Mouse (Mus musculus) MEL (cell line): Measurements from ENCODE around the gene Mitf. TPM values are rescaled to one million over a fixed set of nuclear protein-coding genes. Genes with fewer than 3 reads are reported as not detected.

Experiments used
- DNase-seq: peaks from one replicate; pipeline ENCODE4 v3.0.0; 2011; ENCODE audit warnings: low read depth, low spot score
- H3K27ac ChIP-seq: 2 replicates; pipeline ENCODE4 v1.5.1; 2012; ENCODE audit warnings: low read depth, mild to moderate bottlenecking, control low read depth, low read length, moderate library complexity; ENCODE audit not compliant: control insufficient read depth
- H3K27me3 ChIP-seq, 2 experiments: fragments of 150-350 bp in 1 of 2; sonication (generic) in 1 of 2; 2 replicates each; pipeline ENCODE4 v1.6.1; 2012; ENCODE audit warnings: low read length in 2 of 2, mild to moderate bottlenecking in 2 of 2, improper control_type of control experiment in 1 of 2, moderate library complexity in 1 of 2; ENCODE audit not compliant: insufficient read depth in 2 of 2, control insufficient read depth in 1 of 2
- H3K36me3 ChIP-seq, 2 experiments: 2 replicates each; pipeline ENCODE4 v1.6.1; 2012 to 2014; ENCODE audit warnings: low read length in 2 of 2, improper control_type of control experiment in 1 of 2, inconsistent platforms in 1 of 2, mild to moderate bottlenecking in 1 of 2; ENCODE audit not compliant: insufficient read depth in 2 of 2, control insufficient read depth in 1 of 2
- H3K4me1 ChIP-seq, 2 experiments: fragments of 150-350 bp in 1 of 2; sonication (generic) in 1 of 2; 2 replicates each; pipeline ENCODE4 v1.6.1; 2012; ENCODE audit warnings: low read length in 2 of 2, improper control_type of control experiment in 1 of 2, mild to moderate bottlenecking in 1 of 2; ENCODE audit not compliant: insufficient read depth in 2 of 2, control insufficient read depth in 1 of 2
- H3K4me3 ChIP-seq, 2 experiments: fragments of 150-350 bp in 1 of 2; sonication (generic) in 1 of 2; 2 replicates each; pipeline ENCODE4 v1.5.1; 2012; ENCODE audit warnings: low read depth in 2 of 2, low read length in 2 of 2, mild to moderate bottlenecking in 2 of 2, moderate library complexity in 2 of 2, control low read depth in 1 of 2, improper control_type of control experiment in 1 of 2; ENCODE audit not compliant: control insufficient read depth in 1 of 2, insufficient read depth in 1 of 2
- H3K79me2 ChIP-seq: 2 replicates; pipeline ENCODE4 v1.6.1; 2012; ENCODE audit warnings: mild to moderate bottlenecking, low read length, moderate library complexity; ENCODE audit not compliant: control insufficient read depth, poor library complexity, insufficient read depth
- H3K9ac ChIP-seq: 2 replicates; pipeline ENCODE4 v1.6.1; 2012; ENCODE audit warnings: low read depth, mild to moderate bottlenecking, control low read depth, low read length, moderate library complexity; ENCODE audit not compliant: control insufficient read depth, poor library complexity, severe bottlenecking
- H3K9me3 ChIP-seq: fragments of 150-350 bp; sonication (generic); replicated peaks from 2 replicates; pipeline ENCODE4 v1.6.1; 2012; ENCODE audit warnings: mild to moderate bottlenecking, low read length, improper control_type of control experiment, moderate library complexity; ENCODE audit not compliant: insufficient read depth
- BHLHE40 ChIP-seq: IDR thresholded peaks from 2 replicates; pipeline ENCODE4 v1.6.1; 2012; ENCODE audit warnings: low read depth, mild to moderate bottlenecking, inconsistent platforms, low read length, improper control_type of control experiment, borderline replicate concordance
- CTCF ChIP-seq, 3 experiments: IDR thresholded peaks in 2 of 3; conservative IDR thresholded peaks in 1 of 3; 2 replicates each; pipeline ENCODE4 v1.5.1; 2011 to 2012; ENCODE audit warnings: low read length in 3 of 3, low read depth in 2 of 3, mild to moderate bottlenecking in 2 of 3, improper control_type of control experiment in 1 of 3, inconsistent platforms in 1 of 3, mixed read lengths in 1 of 3, moderate library complexity in 1 of 3; ENCODE audit not compliant: control insufficient read depth in 1 of 3, insufficient read depth in 1 of 3, poor library complexity in 1 of 3, severe bottlenecking in 1 of 3
- ELF1 ChIP-seq: IDR thresholded peaks from 2 replicates; pipeline ENCODE4 v1.6.1; 2014; ENCODE audit warnings: low read depth, mild to moderate bottlenecking, inconsistent platforms, low read length, improper control_type of control experiment, moderate library complexity
- EP300 ChIP-seq, 2 experiments: IDR thresholded peaks; 2 replicates each; pipeline ENCODE4 v1.6.1; 2011; ENCODE audit warnings: improper control_type of control experiment in 2 of 2, low read length in 2 of 2, low read depth in 1 of 2, mild to moderate bottlenecking in 1 of 2
- GABPA ChIP-seq: IDR thresholded peaks from 2 replicates; pipeline ENCODE4 v1.6.1; 2012; ENCODE audit warnings: low read depth, mild to moderate bottlenecking, inconsistent platforms, low read length, improper control_type of control experiment, moderate library complexity
- GATA1 ChIP-seq: IDR thresholded peaks from 2 replicates; pipeline ENCODE4 v1.6.1; 2011; ENCODE audit warnings: low read depth, low read length, improper control_type of control experiment
- HCFC1 ChIP-seq: IDR thresholded peaks from 2 replicates; pipeline ENCODE4 v1.6.1; 2012; ENCODE audit warnings: low read depth, mild to moderate bottlenecking, inconsistent platforms, low read length, improper control_type of control experiment, moderate library complexity
- JUND ChIP-seq: IDR thresholded peaks from 2 replicates; pipeline ENCODE4 v1.6.1; 2011; ENCODE audit warnings: low read depth, mild to moderate bottlenecking, improper control_type of control experiment, low read length
- KAT2A ChIP-seq: conservative IDR thresholded peaks from 2 replicates; pipeline ENCODE4 v1.6.1; 2012; ENCODE audit warnings: low read depth, low read length, improper control_type of control experiment, inconsistent platforms
- MAFK ChIP-seq: IDR thresholded peaks from 2 replicates; pipeline ENCODE4 v1.6.1; 2011; ENCODE audit warnings: low read depth, mild to moderate bottlenecking, low read length, improper control_type of control experiment, borderline replicate concordance
- MAX ChIP-seq: IDR thresholded peaks from 2 replicates; pipeline ENCODE4 v1.6.1; 2011; ENCODE audit warnings: low read length, improper control_type of control experiment
- MAZ ChIP-seq: IDR thresholded peaks from 2 replicates; pipeline ENCODE4 v1.6.1; 2012; ENCODE audit warnings: low read depth, mild to moderate bottlenecking, inconsistent platforms, low read length, improper control_type of control experiment
- MEF2A ChIP-seq: IDR thresholded peaks from 2 replicates; pipeline ENCODE4 v1.6.1; 2014; ENCODE audit warnings: low read depth, mild to moderate bottlenecking, inconsistent platforms, low read length, improper control_type of control experiment; ENCODE audit not compliant: poor library complexity, insufficient replicate concordance, severe bottlenecking; ENCODE audit errors: extremely low read depth
- MXI1 ChIP-seq: IDR thresholded peaks from 2 replicates; pipeline ENCODE4 v1.6.1; 2011; ENCODE audit warnings: mild to moderate bottlenecking, low read depth, low read length, improper control_type of control experiment
- MYB ChIP-seq: IDR thresholded peaks from 2 replicates; pipeline ENCODE4 v1.6.1; 2011; ENCODE audit warnings: mild to moderate bottlenecking, low read depth, low read length, improper control_type of control experiment
- MYC ChIP-seq: IDR thresholded peaks from 2 replicates; pipeline ENCODE4 v1.6.1; 2011; ENCODE audit warnings: low read depth, mild to moderate bottlenecking, low read length, improper control_type of control experiment, moderate library complexity
- POLR2AphosphoS2 ChIP-seq: IDR thresholded peaks from 2 replicates; pipeline ENCODE4 v1.6.1; 2011; ENCODE audit warnings: low read length, improper control_type of control experiment
- POLR2AphosphoS5 ChIP-seq: IDR thresholded peaks from 2 replicates; pipeline ENCODE4 v1.6.1; 2012; ENCODE audit warnings: low read depth, borderline replicate concordance, mild to moderate bottlenecking, inconsistent platforms, low read length, moderate library complexity, mixed read lengths
- RAD21 ChIP-seq: IDR thresholded peaks from 2 replicates; pipeline ENCODE4 v1.6.1; 2011; ENCODE audit warnings: mild to moderate bottlenecking, low read depth, low read length, improper control_type of control experiment
- RCOR1 ChIP-seq: IDR thresholded peaks from 2 replicates; pipeline ENCODE4 v1.6.1; 2012; ENCODE audit warnings: low read depth, mild to moderate bottlenecking, inconsistent platforms, low read length, improper control_type of control experiment
- SMC3 ChIP-seq: IDR thresholded peaks from 2 replicates; pipeline ENCODE4 v1.6.1; 2011; ENCODE audit warnings: low read depth, low read length, improper control_type of control experiment
- TBP ChIP-seq: IDR thresholded peaks from 2 replicates; pipeline ENCODE4 v1.8.0; 2011; ENCODE audit warnings: low read depth, low read length, improper control_type of control experiment
- TCF12 ChIP-seq: IDR thresholded peaks from 2 replicates; pipeline ENCODE4 v1.6.1; 2014; ENCODE audit warnings: low read depth, mild to moderate bottlenecking, inconsistent platforms, low read length, improper control_type of control experiment, moderate library complexity
- UBTF ChIP-seq: IDR thresholded peaks from 2 replicates; pipeline ENCODE4 v1.6.1; 2012; ENCODE audit warnings: low read depth, mild to moderate bottlenecking, inconsistent platforms, low read length, improper control_type of control experiment, moderate library complexity, borderline replicate concordance; ENCODE audit not compliant: insufficient read depth
- USF1 ChIP-seq: IDR thresholded peaks from 2 replicates; pipeline ENCODE4 v1.6.1; 2014; ENCODE audit warnings: low read depth, mild to moderate bottlenecking, inconsistent platforms, low read length, improper control_type of control experiment, moderate library complexity
- USF2 ChIP-seq, 2 experiments: IDR thresholded peaks; 2 replicates each; pipeline ENCODE4 v1.6.1; 2011 to 2012; ENCODE audit warnings: improper control_type of control experiment in 2 of 2, low read length in 2 of 2, borderline replicate concordance in 1 of 2, inconsistent platforms in 1 of 2, low read depth in 1 of 2, mild to moderate bottlenecking in 1 of 2; ENCODE audit not compliant: insufficient read depth in 1 of 2
- ZC3H11A ChIP-seq: IDR thresholded peaks from 2 replicates; pipeline ENCODE4 v1.6.1; 2012; ENCODE audit warnings: low read depth, mild to moderate bottlenecking, inconsistent platforms, low read length, improper control_type of control experiment
- ZKSCAN1 ChIP-seq: IDR thresholded peaks from 2 replicates; pipeline ENCODE4 v1.6.1; 2012; ENCODE audit warnings: low read depth, mild to moderate bottlenecking, inconsistent platforms, low read length, improper control_type of control experiment, moderate library complexity
- ZMIZ1 ChIP-seq: IDR thresholded peaks from 2 replicates; pipeline ENCODE4 v1.6.1; 2012; ENCODE audit warnings: low read depth, mild to moderate bottlenecking, inconsistent platforms, low read length, improper control_type of control experiment, moderate library complexity
- ZNF384 ChIP-seq: IDR thresholded peaks from 2 replicates; pipeline ENCODE4 v1.6.1; 2012; ENCODE audit warnings: low read depth, mild to moderate bottlenecking, inconsistent platforms, low read length, improper control_type of control experiment
- polyA plus RNA-seq, 2 experiments: library from polyadenylated mRNA; stranded (reverse) in 1 of 2; unstranded in 1 of 2; fragments of >175 nt in 1 of 2; fragments of >200 nt in 1 of 2; gene quantifications; 2 replicates each; pipeline versions ENCODE4 v1.2.1 to v1.2.4; 2012; ENCODE audit warnings: low replicate concordance in 2 of 2, low read depth in 1 of 2; ENCODE audit not compliant: insufficient read length in 2 of 2, insufficient read depth in 1 of 2, missing spikeins in 1 of 2
- total RNA-seq: library from RNA; depleted of rRNA; stranded (reverse); fragments of 300-350 nt; gene quantifications from 2 replicates; pipeline ENCODE4 v1.2.3, GENCODE M21; 2012

Mitf gene
- total and polyA plus RNA-seq, 3 experiments: 1.8 to 2.1 TPM; not detected in 1

DNA sequence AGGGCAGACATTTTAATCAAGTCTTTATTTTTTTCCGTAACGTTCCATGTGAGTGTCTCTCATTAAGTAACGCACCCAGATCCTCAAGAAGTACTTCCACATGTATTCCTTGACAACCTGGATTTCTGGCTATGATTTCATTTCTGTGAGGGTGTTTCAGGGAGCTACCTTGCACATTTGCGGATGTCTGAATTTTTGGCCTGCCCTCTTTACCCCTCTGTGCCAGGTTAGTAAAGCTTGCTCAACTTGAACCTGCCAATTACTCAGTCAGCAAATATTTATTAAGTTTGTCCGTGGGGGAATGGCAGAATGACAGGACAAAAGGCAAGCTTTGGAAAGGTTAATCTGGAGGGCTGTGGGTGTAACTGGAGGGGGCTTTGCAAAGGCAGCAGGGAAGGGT, 86.7 kb downstream of the Mitf start:
- peaks cover 6 to 12% of the 10 kb centered on the region in 2 experiments for H3K4me1 ChIP-seq
- no peak for TF ChIP-seq MEF2A
- TF ChIP-seq RAD21: no peak
- TF ChIP-seq MAFK: no peak
- no peak for TF ChIP-seq JUND
- TF ChIP-seq ELF1: no peak
- TF ChIP-seq GABPA: no peak
- no peak for TF ChIP-seq SMC3
- TF ChIP-seq POLR2AphosphoS5: no peak
- TF ChIP-seq EP300 (IDR thresholded peaks at IDR 0.05; ENCODE audit: low read depth in 1 of 2, low read length in 2 of 2): no peak
- no peak for TF ChIP-seq MYC
- TF ChIP-seq MXI1: no peak
- TF ChIP-seq RCOR1: no peak
- TF ChIP-seq ZMIZ1: no peak
- TF ChIP-seq UBTF: no peak
- no peak for TF ChIP-seq BHLHE40
- TF ChIP-seq KAT2A: no peak
- no peak for TF ChIP-seq MAX
- TF ChIP-seq USF2 (IDR thresholded peaks at IDR 0.05; ENCODE audit: borderline replicate concordance in 1 of 2, insufficient read depth in 1 of 2, low read depth in 1 of 2, low read length in 2 of 2): no peak
- no peak for TF ChIP-seq TCF12
- TF ChIP-seq POLR2AphosphoS2: no peak
- no peak for DNase-seq
- H3K9me3 ChIP-seq: no peaks in the 10 kb centered on the region
- H3K36me3 ChIP-seq: peaks cover 0 to 28% of the 10 kb centered on the region in 2 experiments; a peak in 2 of 4 replicates
- H3K79me2 ChIP-seq: no peaks in the 10 kb centered on the region
- H3K4me3 ChIP-seq: no peak overlapping the region
- no peak overlapping the region for H3K9ac ChIP-seq
- no peak overlapping the region for H3K27ac ChIP-seq
- H3K27me3 ChIP-seq: no peaks in the 10 kb centered on the region

DNA sequence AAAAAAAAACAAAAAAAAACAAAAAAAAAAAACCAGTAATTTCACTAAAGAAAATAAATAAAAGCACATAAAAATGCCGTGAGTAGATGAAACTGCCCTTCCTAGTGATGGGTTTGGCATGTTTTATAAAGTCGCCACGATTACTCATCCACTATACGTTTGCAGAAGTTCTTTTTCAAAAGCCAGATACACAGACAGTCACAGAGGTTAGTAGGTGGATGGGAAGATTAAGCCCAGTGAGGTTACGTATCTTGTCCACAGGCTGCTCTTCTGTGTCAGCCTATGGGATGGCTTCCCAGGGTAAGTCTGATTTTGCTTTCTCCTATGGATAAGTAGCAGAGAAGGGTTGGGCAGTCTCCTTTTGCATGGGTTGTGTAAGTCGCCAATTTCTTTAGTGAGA, 90.3 kb downstream of the Mitf start:
- peak overlapping the region; percentile 70 for H3K27ac ChIP-seq
- H3K79me2 ChIP-seq: no peaks in the 10 kb centered on the region
- no peaks in the 10 kb centered on the region for H3K9me3 ChIP-seq
- DNase-seq: peak; percentile 86
- peak overlapping the region; percentile 30 for H3K9ac ChIP-seq
- peak overlapping the region; percentile 33 to 39 for H3K4me3 ChIP-seq
- H3K4me1 ChIP-seq: peaks cover 3 to 22% of the 10 kb centered on the region in 2 experiments
- H3K36me3 ChIP-seq: peaks cover 0 to 25% of the 10 kb centered on the region in 2 experiments; a peak in 2 of 4 replicates
- no peaks in the 10 kb centered on the region for H3K27me3 ChIP-seq
- TF ChIP-seq HCFC1 (no peak), USF1 (no peak), CTCF (IDR thresholded peaks at IDR 0.05 in 2 of 3, conservative IDR thresholded peaks at IDR 0.05 in 1 of 3; ENCODE audit: control insufficient read depth in 1 of 3, insufficient read depth in 1 of 3, low read depth in 2 of 3, low read length in 3 of 3, poor library complexity in 1 of 3, severe bottlenecking in 1 of 3) (no peak), GABPA (no peak), MAX (0 out of 2 replicates have a peak, but pooled peaks have one; percentile 25), MYB (no peak), RCOR1 (peak; percentile 48), USF2 (IDR thresholded peaks at IDR 0.05; ENCODE audit: borderline replicate concordance in 1 of 2, insufficient read depth in 1 of 2, low read depth in 1 of 2, low read length in 2 of 2) (no peak), GATA1 (peak; percentile 52), BHLHE40 (no peak), KAT2A (no peak), EP300 (IDR thresholded peaks at IDR 0.05; ENCODE audit: low read depth in 1 of 2, low read length in 2 of 2) (peak; percentile 59 to 70), POLR2AphosphoS2 (no peak), MYC (peak; percentile 36; the same call in 1 of the 2 replicates), ZKSCAN1 (no peak), TCF12 (peak; percentile 38; the same call in 1 of the 2 replicates), RAD21 (no peak), ZC3H11A (no peak), MXI1 (no peak), TBP (peak; percentile 50; the same call in 1 of the 2 replicates), ZNF384 (peak; percentile 47; the same call in 1 of the 2 replicates), MAZ (no peak), SMC3 (no peak)
